Mouse (Mus musculus) spleen, adult 2 months (tissue): ENCODE data around the gene Rb1. TPM values are rescaled to one million over a fixed set of nuclear protein-coding genes. Genes with fewer than 3 reads are reported as not detected.

Experiments used
- DNase-seq, 2 experiments: peaks; one replicate each; pipeline versions ENCODE4 v3.0.0 to v3.0.0-alpha.2; 2012 to 2021; ENCODE audit warnings: low spot score in 2 of 2, low read depth in 1 of 2
- H3K27ac ChIP-seq: fragments of 200-500 bp; 2 replicates; pipeline ENCODE4 v1.5.1; 2012; ENCODE audit warnings: low read length, inconsistent platforms; ENCODE audit not compliant: insufficient read depth
- H3K27me3 ChIP-seq: fragments of 200-500 bp; 2 replicates; pipeline ENCODE4 v1.6.1; 2012; ENCODE audit warnings: mild to moderate bottlenecking, moderate library complexity, low read length, inconsistent platforms; ENCODE audit not compliant: control insufficient read depth, insufficient read depth
- H3K36me3 ChIP-seq: fragments of 200-500 bp; 2 replicates; pipeline ENCODE4 v1.6.1; 2012; ENCODE audit warnings: mild to moderate bottlenecking, low read length, inconsistent platforms; ENCODE audit not compliant: control insufficient read depth, insufficient read depth
- H3K4me1 ChIP-seq: fragments of 200-500 bp; 2 replicates; pipeline ENCODE4 v1.6.1; 2011; ENCODE audit warnings: inconsistent platforms; ENCODE audit not compliant: control insufficient read depth, insufficient read depth, insufficient read length
- H3K4me3 ChIP-seq: fragments of 200-500 bp; 2 replicates; pipeline ENCODE4 v1.5.1; 2011; ENCODE audit warnings: mild to moderate bottlenecking, inconsistent platforms; ENCODE audit not compliant: insufficient read depth, insufficient read length; ENCODE audit errors: extremely low read depth
- CTCF ChIP-seq: fragments of 200-500 bp; IDR thresholded peaks from 2 replicates; pipeline ENCODE4 v1.5.1; 2011; ENCODE audit warnings: mild to moderate bottlenecking, inconsistent platforms; ENCODE audit not compliant: insufficient read depth, insufficient read length, insufficient replicate concordance; ENCODE audit errors: extremely low read depth
- POLR2A ChIP-seq: fragments of 200-500 bp; IDR thresholded peaks from 2 replicates; pipeline ENCODE4 v1.6.1; 2011; ENCODE audit warnings: low read depth, low read length, inconsistent platforms
- WGBS: fragments of 180-500 bp; shearing (Covaris S2); methylation state at CpG from one replicate; pipeline ENCODE4 v1.1.7; 2018; 5-methylcytosine and 5-hydroxymethylcytosine counted together
- polyA plus RNA-seq: library from polyadenylated mRNA; depleted of rRNA; stranded (reverse); fragments of >200 nt; gene quantifications from 2 replicates; pipeline ENCODE4 v1.2.3, GENCODE M21; 2012

The Rb1 gene
- polyA plus RNA-seq, 1 experiment: 5.2 TPM

- Histone ChIP-seq H3K36me3 (peaks cover 1% of the 10 kb centered on the region), H3K4me1 (no peaks in the 10 kb centered on the region; the same call in 1 of the 2 replicates), H3K27ac (no peak overlapping the region), H3K27me3 (no peaks in the 10 kb centered on the region), H3K4me3 (no peak overlapping the region)
- no peak for DNase-seq
- 97% methylated on average over 1 of the region's 1 CpGs for WGBS
- no peak for TF ChIP-seq POLR2A
- TF ChIP-seq CTCF: no peak
These were observed 18.1 kb downstream of the Rb1 start for GRCm38 (mm10) chr14:73307490-73307889.

- peak; percentile 37 to 57 for DNase-seq
- 30% methylated on average over 3 of the region's 3 CpGs for WGBS
- H3K4me3 ChIP-seq: no peak overlapping the region
- H3K4me1 ChIP-seq: no peaks in the 10 kb centered on the region
- H3K27ac ChIP-seq: no peak overlapping the region
- TF ChIP-seq POLR2A (no peak), CTCF (peak; percentile 19; the same call in 1 of the 2 replicates)
- no peaks in the 10 kb centered on the region for H3K27me3 ChIP-seq
- H3K36me3 ChIP-seq: no peaks in the 10 kb centered on the region; the same call in 1 of the 2 replicates
These were observed 22.4 kb downstream of the Rb1 start for GRCm38 (mm10) chr14:73303193-73303592.

GRCm38 (mm10) chr14:73301856-73302255 is 23.8 kb downstream of the Rb1 start:
- DNase-seq: no peak
- no peak for TF ChIP-seq CTCF
- no peak for TF ChIP-seq POLR2A
- Histone ChIP-seq H3K36me3 (peaks cover 2% of the 10 kb centered on the region; the same call in 1 of the 2 replicates), H3K4me3 (no peak overlapping the region), H3K4me1 (no peaks in the 10 kb centered on the region), H3K27me3 (no peaks in the 10 kb centered on the region), H3K27ac (no peak overlapping the region)
- WGBS: 78% methylated on average over 4 of the region's 4 CpGs

- H3K27ac ChIP-seq: no peak overlapping the region
- H3K4me1 ChIP-seq: no peaks in the 10 kb centered on the region
- H3K36me3 ChIP-seq: peaks cover 14% of the 10 kb centered on the region
- 85% methylated on average over 2 of the region's 2 CpGs for WGBS
- no peak overlapping the region for H3K4me3 ChIP-seq
- no peak for TF ChIP-seq POLR2A
- no peak for TF ChIP-seq CTCF
- no peaks in the 10 kb centered on the region for H3K27me3 ChIP-seq
- no peak for DNase-seq
These were observed 30.1 kb downstream of the Rb1 start for GRCm38 (mm10) chr14:73295512-73295911.

GRCm38 (mm10) chr14:73293616-73294015 is 32.0 kb downstream of the Rb1 start:
- peaks cover 14% of the 10 kb centered on the region for H3K36me3 ChIP-seq
- 92% methylated on average over 2 of the region's 2 CpGs for WGBS
- TF ChIP-seq POLR2A (no peak), CTCF (no peak)
- H3K27me3 ChIP-seq: no peaks in the 10 kb centered on the region
- H3K4me3 ChIP-seq: no peak overlapping the region
- H3K4me1 ChIP-seq: no peaks in the 10 kb centered on the region
- no peak overlapping the region for H3K27ac ChIP-seq
- no peak for DNase-seq

GRCm38 (mm10) chr14:73292434-73292833 is 33.2 kb downstream of the Rb1 start:
- Histone ChIP-seq H3K4me3 (no peak overlapping the region), H3K27me3 (no peaks in the 10 kb centered on the region), H3K4me1 (no peaks in the 10 kb centered on the region), H3K36me3 (peaks cover 14% of the 10 kb centered on the region), H3K27ac (no peak overlapping the region)
- no peak for DNase-seq
- 95% methylated on average over 1 of the region's 1 CpGs for WGBS
- no peak for TF ChIP-seq POLR2A
- no peak for TF ChIP-seq CTCF

GRCm38 (mm10) chr14:73289915-73290314 is 35.7 kb downstream of the Rb1 start:
- Histone ChIP-seq H3K36me3 (peaks cover 14% of the 10 kb centered on the region), H3K27me3 (no peaks in the 10 kb centered on the region), H3K4me1 (no peaks in the 10 kb centered on the region), H3K4me3 (no peak overlapping the region), H3K27ac (no peak overlapping the region)
- DNase-seq: no peak
- 24% methylated on average over 2 of the region's 2 CpGs for WGBS
- no peak for TF ChIP-seq POLR2A
- TF ChIP-seq CTCF: no peak
